8 mouse cellular contexts compared by ENCODE assay signal in the genomic region with DNA sequence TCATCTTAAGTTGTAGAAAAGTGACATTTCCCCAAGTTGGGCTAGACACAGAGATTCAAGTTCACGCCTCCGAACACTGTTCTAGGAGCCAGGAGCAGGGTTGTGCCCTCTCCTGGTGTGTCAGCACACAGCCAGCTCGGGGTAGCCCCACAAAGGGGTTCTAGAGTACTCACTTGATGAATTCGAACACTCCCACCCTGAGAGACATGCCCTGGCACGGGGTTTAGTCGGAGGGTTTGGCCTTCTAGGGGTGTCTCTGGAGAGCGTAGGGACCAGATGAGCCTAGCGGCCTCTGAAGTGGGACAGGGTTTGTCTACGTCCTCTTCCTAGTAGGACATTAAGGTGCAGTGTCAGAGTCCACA. TPM values are rescaled to one million over a fixed set of nuclear protein-coding genes. Genes with fewer than 3 reads are reported as not detected.
DNase-seq lines count a peak whose midpoint lies in the region; ATAC-seq lines count a peak whose summit lies in the region.

No protein-coding gene starts in this region.

- H3K9me3 ChIP-seq in neural tube, embryonic 12.5 days: no peaks in the 10 kb centered on the region
- H3K9me3 ChIP-seq in liver, embryonic 12.5 days (replicated peaks): no peaks in the 10 kb centered on the region

- peak; percentile 46; the same call in 1 of the 2 replicates for ATAC-seq in cerebellum, adult (ENCODE audit: insufficient number of reproducible peaks, low FRiP score, low TSS enrichment)
- peak; percentile 67 for ATAC-seq in neural tube, embryonic 12.5 days (ENCODE audit: low FRiP score, low read depth)
- peak; percentile 61 for ATAC-seq in liver, embryonic 12.5 days

- H3K36me3 ChIP-seq in neural tube, embryonic 12.5 days: peaks cover 27% of the 10 kb centered on the region
- peaks cover 48% of the 10 kb centered on the region for H3K36me3 ChIP-seq in liver, embryonic 12.5 days

- H3K27ac ChIP-seq in neural tube, embryonic 12.5 days: peak overlapping the region; percentile 2; the same call in 1 of the 2 replicates
- no peak overlapping the region for H3K27ac ChIP-seq in liver, embryonic 12.5 days

- DNase-seq in cerebellum, postnatal 10 days: no peak
- DNase-seq in neural tube, embryonic 10.5 days (ENCODE audit: extremely low spot score, low spot score): no peak
- no peak for DNase-seq in embryo, embryonic 11 days
- DNase-seq in right cerebral cortex, postnatal 14 days: no peak
- DNase-seq in spleen, adult 18-20 months: no peak

- no peak overlapping the region for H3K4me2 ChIP-seq in neural tube, embryonic 12.5 days (replicated peaks)
- no peak overlapping the region for H3K4me2 ChIP-seq in liver, embryonic 12.5 days

- 79% methylated on average over 9 of the region's 9 CpGs for WGBS in neural tube, embryonic 12.5 days
- WGBS in liver, embryonic 12.5 days (ENCODE audit: insufficient replicate concordance): 73% methylated on average over 9 of the region's 9 CpGs

- no peak overlapping the region for H3K9ac ChIP-seq in neural tube, embryonic 12.5 days
- H3K9ac ChIP-seq in liver, embryonic 12.5 days: no peak overlapping the region

- H3K4me3 ChIP-seq in neural tube, embryonic 12.5 days: no peak overlapping the region
- no peak overlapping the region for H3K4me3 ChIP-seq in liver, embryonic 12.5 days

- H3K27me3 ChIP-seq in neural tube, embryonic 12.5 days (replicated peaks): no peaks in the 10 kb centered on the region
- H3K27me3 ChIP-seq in liver, embryonic 12.5 days (replicated peaks): no peaks in the 10 kb centered on the region

- no peaks in the 10 kb centered on the region for H3K4me1 ChIP-seq in neural tube, embryonic 12.5 days
- H3K4me1 ChIP-seq in liver, embryonic 12.5 days: peaks cover 11% of the 10 kb centered on the region

RNA-seq across cellular contexts. Expression of a gene that starts 10.3 kb away (rescaled TPM):
- 106 and 123 TPM in 2 replicates for polyA plus RNA-seq in neural tube, embryonic 12.5 days (2016; fragmentation: Nextera tagmentation; extraction: Ambion mirVana)
- polyA plus RNA-seq in liver, embryonic 12.5 days (2016; fragmentation: Nextera tagmentation; extraction: Ambion mirVana): 52.6 and 52.8 TPM in 2 replicates

RNA-seq across cellular contexts. Expression of a gene that starts 11.2 kb away (rescaled TPM):
- not detected in 2 replicates for polyA plus RNA-seq in neural tube, embryonic 12.5 days (2016; fragmentation: Nextera tagmentation; extraction: Ambion mirVana)
- not detected in 2 replicates for polyA plus RNA-seq in liver, embryonic 12.5 days (2016; fragmentation: Nextera tagmentation; extraction: Ambion mirVana)
